Mouse (Mus musculus): ENCODE measurements around the gene Prn.

Gene Prn

DNA sequence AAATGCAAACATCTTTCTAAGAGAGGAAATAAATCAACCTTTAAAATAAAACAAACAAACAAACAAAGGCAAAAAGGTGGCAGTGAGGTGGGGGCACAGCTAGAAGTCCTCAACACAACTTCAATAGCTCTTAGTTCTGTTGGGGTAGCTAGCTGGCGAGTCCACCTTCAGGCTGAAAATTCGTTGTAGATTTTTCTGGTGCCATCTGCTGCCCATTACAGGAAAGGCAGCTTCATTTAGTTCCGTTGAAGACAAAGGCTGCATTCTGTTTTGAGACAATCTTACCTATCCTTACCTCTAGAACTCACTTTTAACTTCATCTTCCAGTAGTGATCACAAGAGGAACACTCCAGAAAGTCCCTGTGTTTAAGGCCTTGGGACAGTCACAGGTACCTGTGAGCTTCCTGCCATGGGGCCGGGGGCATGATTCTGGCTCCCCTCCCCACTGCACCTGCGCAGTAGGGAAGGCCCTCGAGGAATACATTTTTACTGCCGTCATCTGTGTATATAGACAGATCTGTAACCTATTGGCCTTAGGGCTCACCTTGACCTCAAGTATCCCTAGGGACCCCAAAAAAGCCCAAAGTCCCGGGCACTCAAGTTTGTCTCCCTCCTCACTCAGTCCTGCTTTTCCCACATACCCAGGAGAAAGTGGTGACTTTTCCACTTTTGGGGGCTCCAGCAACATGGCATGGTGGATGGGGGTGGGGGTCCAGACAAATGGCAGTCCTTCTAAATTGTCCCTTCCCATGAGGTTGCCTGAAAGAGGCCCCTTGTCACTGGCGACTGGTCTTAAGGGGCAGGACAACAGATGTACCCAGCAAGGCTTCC lies 40.2 kb downstream of the Prn start:
- peak; percentile 81 to 83 for DNase-seq

DNA sequence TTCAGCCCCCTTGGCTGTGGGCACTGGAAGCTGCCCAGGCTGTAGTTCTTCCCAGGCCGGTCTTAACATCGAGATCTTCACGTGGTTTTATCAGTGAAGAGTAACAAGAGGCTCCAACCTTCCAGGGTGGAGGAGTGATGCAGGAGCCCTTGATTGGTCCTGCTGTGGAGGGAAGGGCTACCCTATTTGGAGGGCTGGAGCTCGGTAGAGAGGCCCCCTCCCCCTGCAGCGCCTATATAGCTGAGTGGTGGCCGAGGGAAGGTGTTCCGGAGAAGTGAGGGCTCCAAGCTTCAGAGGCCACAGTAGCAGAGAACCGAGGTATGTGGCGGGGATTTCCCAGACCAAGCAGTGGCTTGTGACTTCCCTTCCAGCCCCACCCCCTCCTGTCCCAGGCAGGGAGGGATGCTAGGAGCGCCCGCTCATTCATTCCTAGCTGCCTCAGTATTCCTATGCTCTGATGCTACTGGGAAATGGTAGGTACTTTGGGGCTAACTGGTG lies 40.9 kb downstream of the Prn start, which contains the start of gene Prnd:
Gene Prnd (plus strand): TSS at position 264 of the 498 bp plus-strand sequence.
- no peak for DNase-seq

DNA sequence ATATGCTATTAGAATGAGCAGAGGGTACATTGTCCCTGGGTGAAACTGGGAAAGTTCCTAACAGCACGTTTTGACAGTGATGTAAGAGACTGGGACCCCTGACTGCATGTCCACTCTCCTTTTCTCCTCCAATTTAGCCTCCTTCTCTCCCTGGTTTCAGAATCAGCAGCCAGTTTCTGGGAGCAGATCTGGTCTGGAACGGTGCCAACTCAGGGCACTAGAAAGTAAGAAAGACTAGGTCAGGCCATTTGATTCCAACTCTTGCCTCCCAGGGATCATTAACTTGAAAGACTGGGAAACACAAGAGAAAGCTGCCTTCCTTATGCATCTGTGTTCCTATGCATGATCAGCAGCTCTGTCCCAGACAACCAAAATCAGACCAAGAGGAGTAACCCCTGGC lies 42.7 kb downstream of the Prn start:
- peak; percentile 57 to 67 for DNase-seq

DNA sequence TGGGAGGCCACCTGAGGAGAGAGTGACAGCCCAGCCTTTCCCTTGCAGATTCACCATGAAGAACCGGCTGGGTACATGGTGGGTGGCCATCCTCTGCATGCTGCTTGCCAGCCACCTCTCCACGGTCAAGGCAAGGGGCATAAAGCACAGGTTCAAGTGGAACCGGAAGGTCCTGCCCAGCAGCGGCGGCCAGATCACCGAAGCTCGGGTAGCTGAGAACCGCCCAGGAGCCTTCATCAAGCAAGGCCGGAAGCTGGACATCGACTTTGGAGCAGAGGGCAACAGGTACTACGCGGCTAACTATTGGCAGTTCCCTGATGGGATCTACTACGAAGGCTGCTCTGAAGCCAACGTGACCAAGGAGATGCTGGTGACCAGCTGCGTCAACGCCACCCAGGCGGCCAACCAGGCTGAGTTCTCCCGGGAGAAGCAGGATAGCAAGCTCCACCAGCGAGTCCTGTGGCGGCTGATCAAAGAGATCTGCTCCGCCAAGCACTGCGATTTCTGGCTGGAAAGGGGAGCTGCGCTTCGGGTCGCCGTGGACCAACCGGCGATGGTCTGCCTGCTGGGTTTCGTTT lies 43.3 kb downstream of the Prn start:
- peak; percentile 33 to 42 for DNase-seq

DNA sequence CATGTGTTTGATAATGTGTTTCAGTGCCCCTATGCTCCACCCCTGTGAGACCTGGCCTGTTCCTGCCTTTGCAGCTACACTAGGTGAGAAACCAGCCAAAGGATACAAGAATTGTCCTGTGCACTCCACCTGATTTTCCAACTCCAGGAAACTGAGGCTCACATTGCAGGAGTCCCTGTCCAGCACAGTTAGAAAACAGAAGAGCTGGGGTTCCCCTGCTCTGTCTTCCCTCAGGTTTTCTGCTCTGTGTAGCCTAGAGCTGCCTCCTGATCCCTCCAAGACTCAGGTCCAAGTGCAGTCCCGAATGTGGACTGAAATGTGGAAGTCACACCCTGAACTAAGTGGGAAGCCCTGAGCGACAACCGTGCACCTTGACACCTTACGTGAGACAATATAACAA lies 44.0 kb downstream of the Prn start:
- no peak for DNase-seq

DNA sequence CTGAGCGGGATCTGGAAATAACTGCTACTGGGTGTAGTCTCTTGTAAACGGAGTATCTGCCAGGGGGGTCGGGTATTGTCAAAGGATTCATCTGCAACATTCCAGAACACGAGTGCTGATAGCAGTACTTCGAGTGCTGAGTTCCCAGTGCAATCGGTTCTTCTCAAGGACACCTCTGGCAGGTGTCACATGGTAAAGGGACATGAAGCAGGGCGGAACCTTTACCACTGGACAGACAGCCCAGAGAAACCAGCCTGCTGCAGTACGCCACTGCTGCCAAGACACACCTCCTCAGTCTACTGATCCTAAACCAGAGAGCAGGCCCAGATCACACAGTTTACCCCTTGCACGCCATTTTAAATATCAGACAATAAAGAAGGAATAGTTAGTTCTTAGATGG lies 45.1 kb downstream of the Prn start:
- no peak for DNase-seq

DNA sequence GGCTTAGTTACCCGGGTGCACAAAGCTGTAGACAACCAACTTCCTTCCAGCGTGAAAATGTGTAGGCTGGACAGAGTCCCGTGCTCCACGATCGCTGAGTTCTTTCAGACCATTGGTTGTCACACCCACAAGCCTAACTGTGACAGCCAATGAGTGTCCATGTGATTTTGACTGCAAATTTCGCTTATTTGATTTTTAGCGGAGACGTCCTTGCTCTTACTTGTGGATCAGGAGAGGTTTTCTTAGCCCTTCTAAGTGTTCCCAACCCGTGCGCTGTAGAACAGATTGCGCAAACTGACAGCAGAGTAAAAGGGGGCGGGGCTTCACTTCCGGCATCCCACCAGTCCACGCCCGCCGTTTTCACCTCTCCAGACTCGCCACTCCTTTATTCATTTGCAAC lies 45.5 kb downstream of the Prn start:
- DNase-seq, result peak; percentile 57 to 58

DNA sequence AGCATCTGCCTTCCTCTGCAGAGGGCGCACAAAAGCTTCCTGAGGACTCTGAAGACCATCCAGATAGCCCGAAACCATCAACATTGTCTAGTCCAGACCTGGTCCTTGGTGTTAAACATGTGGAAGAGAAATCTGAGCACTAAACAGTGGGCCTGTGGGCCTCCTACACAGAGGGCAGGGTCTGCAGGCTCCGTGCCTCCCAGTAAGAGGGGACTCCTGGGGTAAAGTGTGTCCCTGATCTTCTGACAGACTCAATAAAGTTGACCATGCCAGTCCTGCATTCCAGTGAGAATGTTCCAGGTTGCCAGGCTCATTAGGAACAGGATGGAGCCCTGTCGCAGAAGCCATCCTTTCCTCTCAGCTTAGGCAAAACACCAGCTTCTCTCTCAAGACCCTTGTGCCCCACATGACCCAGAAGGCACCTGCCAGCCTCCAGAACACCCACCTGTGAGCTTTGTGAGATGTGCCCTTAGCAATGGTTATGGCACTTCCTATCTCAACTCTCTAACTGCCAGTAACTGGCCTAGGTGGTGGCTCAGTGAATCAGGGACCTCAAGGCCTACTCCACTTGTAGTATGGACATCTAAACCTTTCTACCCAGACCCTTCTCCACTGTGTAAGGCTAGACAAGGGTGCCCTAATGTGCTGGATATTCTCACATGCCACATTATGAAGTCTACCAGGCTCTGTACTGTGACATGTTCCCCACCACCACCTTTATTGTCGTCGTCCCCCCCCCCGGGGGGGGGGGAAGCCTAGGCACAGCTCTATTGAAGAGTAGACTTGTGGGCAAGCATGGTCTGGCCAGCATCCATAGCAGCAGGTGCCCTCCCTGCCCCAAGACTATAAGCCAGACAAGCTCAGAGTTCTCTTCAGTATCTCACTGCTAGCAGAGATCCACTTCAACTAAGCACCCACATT lies 46.8 kb downstream of the Prn start:
- DNase-seq, result no peak

DNA sequence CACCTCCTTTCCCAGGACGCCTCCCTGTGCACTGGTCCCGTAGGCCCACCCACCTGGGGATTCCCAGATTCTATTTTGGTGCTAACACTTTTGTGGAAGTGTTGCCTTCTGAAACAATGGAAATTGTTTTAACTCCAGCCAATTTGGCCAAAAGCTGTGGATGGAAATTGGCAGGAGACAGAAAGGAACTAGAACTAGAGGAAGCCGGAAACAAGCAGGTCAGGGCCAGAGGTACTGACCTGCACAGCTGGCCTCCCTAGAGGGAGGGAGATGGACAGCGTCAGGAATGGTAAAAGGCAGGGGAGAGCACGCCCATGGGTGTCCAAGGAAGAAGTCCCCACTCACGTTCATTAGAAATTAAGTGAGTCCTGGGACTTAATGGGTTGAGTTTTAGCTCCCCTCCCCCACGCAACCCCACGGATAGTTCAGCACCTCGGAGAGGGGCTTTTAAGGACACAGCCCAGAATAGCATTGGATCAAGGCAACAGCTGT lies 48.0 kb downstream of the Prn start:
- DNase-seq, result no peak

DNA sequence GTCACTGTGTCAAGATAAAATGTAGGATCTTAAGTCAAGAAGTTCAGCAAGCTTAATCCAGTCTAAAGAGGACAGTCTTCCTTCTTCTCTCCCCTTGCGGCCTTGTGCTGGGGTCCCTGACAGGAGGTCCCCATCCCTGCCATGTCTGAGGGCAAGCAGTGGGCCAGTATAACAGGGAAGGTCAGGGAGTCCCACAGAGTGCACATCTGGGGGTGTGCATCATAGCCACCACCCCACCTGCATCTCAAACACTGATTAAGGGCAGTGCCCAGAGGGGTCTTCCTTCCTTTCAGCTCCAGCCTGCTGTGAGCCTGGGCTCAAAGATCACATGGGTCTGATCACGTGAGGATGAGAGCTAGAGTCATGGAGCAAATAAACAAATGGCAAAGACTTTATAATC lies 51.9 kb downstream of the Prn start:
- no peak for DNase-seq

DNA sequence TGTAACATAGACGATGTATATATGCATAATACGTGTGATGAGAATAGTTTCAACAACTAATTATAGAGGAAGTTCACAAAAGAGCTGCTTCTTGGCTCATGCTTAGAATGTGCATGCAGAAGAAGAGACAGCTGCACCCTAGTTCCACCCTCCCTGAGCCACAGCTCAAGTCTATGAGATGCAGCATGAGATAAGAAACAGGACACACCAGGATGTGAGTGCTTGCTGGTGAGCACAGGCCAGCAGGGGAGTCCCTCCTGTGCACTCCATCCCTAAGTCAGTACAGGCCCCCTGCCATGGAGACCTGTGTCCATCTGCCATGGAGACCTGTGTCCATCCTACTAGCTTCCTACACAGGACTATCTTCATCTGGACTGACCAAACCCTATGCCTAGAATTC lies 60.8 kb downstream of the Prn start:
- no peak for DNase-seq

DNA sequence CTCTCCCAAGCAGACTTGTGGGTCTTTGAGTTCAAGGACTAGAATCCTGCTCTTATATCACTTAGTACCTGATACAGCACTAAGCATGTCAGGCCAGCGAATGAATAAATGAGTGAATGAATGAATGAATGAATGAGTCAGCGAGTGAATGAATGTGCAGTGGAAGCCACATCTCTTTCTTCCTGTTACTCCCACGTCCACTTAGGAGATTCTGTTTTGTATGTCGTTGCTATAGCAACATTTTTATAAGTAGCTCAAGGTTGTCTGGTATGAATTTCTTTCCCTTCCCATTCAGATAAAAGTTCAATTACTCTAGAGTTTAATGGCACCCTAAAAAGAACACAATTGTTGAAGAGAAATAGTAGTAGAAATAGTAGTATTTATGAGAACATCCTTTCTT lies 61.3 kb downstream of the Prn start:
- no peak for DNase-seq

DNA sequence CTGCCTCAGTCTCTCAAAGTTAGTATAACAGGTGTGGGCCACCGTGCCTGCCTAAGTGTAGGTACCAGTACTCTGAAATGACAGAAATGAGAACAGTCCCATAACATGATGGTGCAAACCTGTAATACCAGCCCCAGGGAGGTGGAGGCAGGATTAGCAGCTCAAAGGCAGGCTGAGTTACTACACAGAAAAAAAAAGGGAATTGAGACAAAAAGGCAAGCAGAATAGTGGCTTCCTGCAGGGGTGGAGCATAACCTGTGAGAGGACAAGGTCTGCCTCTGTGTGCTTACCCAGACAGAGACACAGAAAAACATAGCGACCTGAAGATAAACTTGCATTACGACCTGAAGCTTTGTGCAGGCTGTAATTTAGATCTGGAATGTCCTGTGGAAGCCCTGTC lies 66.9 kb downstream of the Prn start:
- DNase-seq, result no peak

DNA sequence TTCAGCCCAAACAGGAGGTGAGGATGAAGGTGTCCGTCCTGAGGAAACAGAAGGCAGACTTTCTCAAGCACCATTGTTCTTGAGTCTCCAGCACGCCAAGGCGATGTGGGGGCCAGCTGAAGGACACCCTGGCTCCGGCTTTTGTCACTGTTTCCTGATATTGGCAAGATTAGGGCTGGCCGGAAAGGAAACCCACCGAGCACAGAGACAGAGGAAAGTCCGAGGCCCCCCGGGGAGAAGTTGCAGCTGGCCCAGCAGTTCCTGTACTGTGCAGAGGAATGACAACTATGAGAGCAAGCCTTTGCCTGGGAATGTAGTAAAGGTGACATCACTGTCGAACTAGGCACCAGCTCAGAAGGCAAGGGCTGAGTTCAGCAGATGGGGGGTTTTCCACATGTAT lies 71.1 kb downstream of the Prn start:
- DNase-seq, result peak in 1 of 2 experiments; percentile 33

DNA sequence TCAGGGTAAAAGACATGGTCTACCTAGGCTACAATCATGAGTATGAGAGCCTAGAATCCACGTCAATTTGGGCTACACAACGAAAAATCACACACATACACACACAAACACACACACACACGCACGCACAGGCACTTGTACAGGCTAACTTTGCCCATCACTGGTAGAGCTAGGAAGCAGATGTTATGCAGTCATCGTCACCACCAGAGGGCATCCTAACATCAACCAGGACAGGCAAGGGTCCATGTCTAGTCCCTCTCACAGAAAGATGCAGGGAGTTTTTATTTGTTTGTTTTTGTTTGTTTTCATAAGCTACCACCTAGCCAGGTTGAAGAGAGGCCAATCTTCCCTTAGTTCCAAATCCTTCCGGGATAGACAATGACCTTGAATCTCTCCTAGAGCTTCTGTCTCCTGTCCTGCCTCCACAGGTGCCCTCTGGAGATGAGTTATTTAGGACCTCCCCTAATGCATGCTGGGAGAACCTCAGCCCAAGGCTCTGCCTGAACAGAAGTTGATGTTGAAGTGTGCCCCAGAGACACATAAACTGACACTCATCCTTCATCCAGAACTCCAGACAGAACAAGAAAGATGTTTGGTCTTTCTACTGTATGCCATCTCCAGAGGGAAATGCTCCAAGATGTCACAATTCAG lies 72.9 kb downstream of the Prn start:
- peak; percentile 80 to 83 for DNase-seq

DNA sequence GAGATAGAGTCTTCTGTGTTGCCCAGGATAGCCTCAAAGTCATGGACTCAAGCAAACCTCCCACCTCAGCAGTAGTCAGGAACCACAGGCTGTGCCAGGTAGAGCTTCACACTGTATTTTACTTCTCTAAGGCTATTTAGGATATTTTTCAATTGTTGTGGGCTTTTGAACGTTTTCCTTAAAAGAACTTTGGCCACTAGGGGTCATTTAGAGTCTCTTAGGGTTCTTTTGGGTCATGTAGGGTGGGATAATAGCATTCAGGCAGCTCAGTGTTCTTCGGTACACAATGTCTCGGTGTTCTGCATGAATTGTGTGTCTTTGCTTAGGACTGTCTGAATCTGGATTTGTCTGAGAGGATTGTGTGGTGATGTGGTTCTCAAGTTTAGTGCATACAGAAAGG lies 78.2 kb downstream of the Prn start:
- DNase-seq, result no peak

DNA sequence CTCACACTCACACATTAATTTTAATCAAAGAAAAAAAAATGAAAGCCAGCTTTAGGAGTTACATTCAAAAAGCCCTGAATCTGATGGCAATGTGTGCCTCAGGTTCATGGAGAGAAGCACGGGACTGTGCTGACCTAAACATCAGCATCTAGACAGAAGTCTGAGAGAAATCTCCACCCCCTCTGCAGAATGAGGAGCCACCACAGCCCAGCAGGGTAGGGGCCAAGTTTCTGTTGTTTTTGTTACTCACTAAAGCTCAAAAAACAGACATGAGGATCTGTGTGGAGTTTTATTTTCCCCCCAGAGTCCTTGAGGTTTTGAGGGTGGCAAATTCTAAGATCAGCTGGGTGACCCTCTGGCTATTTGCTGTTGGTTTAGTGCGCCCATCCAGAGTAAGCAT lies 78.8 kb downstream of the Prn start:
- no peak for DNase-seq

DNA sequence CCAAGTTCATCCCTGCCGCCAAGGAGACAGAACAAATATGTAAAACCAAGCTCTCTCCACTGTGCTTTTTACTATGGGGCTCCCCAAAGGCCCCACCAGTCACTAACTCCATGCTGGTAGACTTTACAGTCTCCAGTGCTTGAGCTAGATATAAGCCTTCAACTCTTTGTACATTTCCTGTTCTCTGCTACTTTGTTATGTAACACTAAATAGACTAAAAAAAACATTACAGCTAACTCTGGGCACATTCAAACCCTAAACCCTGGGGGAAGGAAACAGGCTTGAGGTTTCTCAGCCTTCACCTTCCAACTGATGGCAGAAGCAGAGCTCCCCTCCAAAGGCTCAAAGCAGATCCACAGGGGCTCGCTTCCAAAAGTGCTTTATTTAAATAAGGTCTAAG lies 82.7 kb downstream of the Prn start:
- no peak for DNase-seq

DNA sequence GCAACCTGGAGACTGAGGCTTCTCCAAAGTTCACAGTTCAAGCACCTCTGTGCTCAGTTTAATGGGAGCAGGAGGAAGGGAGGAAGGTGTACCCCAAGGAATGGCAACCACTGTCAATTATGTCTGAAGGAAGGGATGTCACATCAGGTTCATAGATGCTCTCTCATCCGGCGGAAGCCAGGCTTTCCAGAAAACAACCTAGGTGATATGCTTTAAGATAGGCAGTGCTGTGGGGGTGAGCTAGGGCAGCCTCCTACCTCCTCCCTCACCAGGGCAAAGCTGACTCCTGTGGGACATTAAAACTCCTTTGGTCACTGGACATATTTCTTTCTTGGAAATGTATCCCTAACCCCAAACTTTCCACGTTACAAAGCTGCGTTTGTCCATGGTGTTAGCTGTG lies 83.4 kb downstream of the Prn start:
- no peak for DNase-seq

DNA sequence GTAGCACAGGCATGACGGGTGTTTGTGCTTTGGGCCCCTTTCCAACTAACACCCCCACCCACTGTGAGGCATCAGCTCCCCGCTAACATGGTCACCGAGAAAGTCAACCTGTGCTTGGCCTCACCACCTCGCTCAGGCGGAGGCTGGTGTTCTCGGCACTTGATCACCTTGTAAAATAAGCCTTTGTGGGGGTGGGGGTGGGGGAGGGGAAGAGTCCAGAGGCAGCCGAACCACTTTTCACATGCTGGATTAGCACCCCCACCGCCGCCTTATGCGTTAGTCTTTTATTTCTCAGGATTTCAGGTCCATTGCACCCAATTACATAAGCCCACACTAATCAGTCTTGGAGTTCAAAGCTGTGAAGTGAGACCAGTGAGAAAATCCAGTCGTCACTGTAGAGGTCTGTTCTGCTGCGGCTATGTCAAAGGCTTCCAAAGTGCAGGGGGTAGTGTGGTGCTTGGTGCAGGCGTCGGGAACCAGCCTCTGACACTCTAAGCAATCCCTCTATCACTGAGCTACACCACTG lies 83.9 kb downstream of the Prn start:
- DNase-seq, result peak; percentile 53 to 54

DNA sequence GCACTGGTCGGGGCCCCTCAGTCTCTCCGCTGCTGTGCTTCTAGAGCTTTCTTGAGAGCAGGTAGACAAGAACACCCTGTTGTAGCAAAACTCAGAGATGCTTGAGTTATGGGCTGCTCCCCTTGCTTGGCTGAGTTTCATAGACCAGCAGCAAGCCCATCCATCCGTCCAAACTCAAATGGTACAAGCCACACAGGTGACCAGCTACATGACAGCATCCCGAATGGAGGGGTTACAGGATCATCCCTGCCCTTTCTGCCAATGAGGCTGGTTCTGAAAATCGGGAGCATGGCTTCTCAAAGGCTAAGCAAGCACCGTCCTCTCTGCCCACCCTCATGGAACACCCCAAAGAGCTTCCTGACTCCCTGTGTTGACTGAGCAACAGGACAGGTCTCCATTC lies 85.2 kb downstream of the Prn start:
- DNase-seq, result no peak

DNA sequence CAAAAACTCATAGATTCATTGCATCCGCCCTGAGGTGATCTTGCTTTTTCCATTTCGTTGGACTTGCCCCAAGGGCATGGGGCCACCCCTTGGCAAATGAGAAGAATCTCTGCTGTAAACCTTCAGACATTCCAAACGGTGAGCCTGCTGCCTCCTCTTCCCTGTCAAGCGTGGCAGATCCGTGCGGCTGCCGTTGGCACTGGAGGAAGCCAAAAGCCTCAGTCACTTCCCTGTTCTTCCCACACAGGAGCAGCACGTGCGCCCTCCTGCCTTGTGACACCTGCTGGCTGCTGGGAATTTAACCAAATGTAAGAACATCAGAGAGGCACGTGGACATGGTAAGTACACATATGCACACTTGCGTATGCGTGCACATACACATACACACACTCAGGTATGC lies 86.0 kb downstream of the Prn start:
- peak; percentile 83 for DNase-seq

Measured in cerebellum, postnatal 10 days (tissue).